Mouse (Mus musculus): ENCODE measurements around the gene Shmt2. TPM values are rescaled to one million over a fixed set of nuclear protein-coding genes. Genes with fewer than 3 reads are reported as not detected.
A peak's percentile ranks its signal among the peaks of the same experiment; 100 is the strongest.

The Shmt2 gene
- polyA plus RNA-seq, 1 experiment from 2014 or later, result 133 TPM

- Histone ChIP-seq H3K9ac (peak overlapping the region; percentile 49; the same call in 1 of the 2 replicates), H3K9me3 (replicated peaks) (no peaks in the 10 kb centered on the region), H3K36me3 (peaks cover 42% of the 10 kb centered on the region), H3K4me2 (peak overlapping the region; percentile 49), H3K27me3 (peaks cover 63% of the 10 kb centered on the region), H3K4me1 (replicated peaks) (peaks cover 84% of the 10 kb centered on the region), H3K4me3 (replicated peaks) (peak overlapping the region; percentile 0; the same call in 1 of the 2 replicates), H3K27ac (0 out of 2 replicates have a peak overlapping the region, but pooled peaks have one; percentile 23)
- peak; percentile 47 for ATAC-seq (ENCODE audit: low read depth)
- DNase-seq, result peak; percentile 57
- WGBS (ENCODE audit: insufficient replicate concordance), result 31% methylated on average over 30 of the region's 30 CpGs
Observed at GRCm38 (mm10) chr10:127516576-127517260, 5.5 kb downstream of the Shmt2 start.

GRCm38 (mm10) chr10:127515983-127516459, 6.2 kb downstream of the Shmt2 start:
- peak overlapping the region; percentile 49; the same call in 1 of the 2 replicates for H3K9ac ChIP-seq
- no peak overlapping the region for H3K27ac ChIP-seq
- H3K36me3 ChIP-seq, result peaks cover 42% of the 10 kb centered on the region
- no peak for DNase-seq
- peaks cover 70% of the 10 kb centered on the region for H3K27me3 ChIP-seq
- no peaks in the 10 kb centered on the region for H3K9me3 ChIP-seq (replicated peaks)
- H3K4me3 ChIP-seq (replicated peaks), result peak overlapping the region; percentile 0; the same call in 1 of the 2 replicates
- WGBS (ENCODE audit: insufficient replicate concordance), result 22% methylated on average over 8 of the region's 8 CpGs
- H3K4me1 ChIP-seq (replicated peaks), result peaks cover 79% of the 10 kb centered on the region
- ATAC-seq (ENCODE audit: low read depth), result no peak
- H3K4me2 ChIP-seq, result peak overlapping the region; percentile 49

- ATAC-seq (ENCODE audit: low read depth), result no peak
- no peak for DNase-seq
- peaks cover 76% of the 10 kb centered on the region for H3K27me3 ChIP-seq
- peak overlapping the region; percentile 3; the same call in 1 of the 2 replicates for H3K4me2 ChIP-seq
- H3K9me3 ChIP-seq (replicated peaks), result no peaks in the 10 kb centered on the region
- no peak overlapping the region for H3K27ac ChIP-seq
- no peak overlapping the region for H3K9ac ChIP-seq
- 33% methylated on average over 9 of the region's 9 CpGs for WGBS (ENCODE audit: insufficient replicate concordance)
- no peak overlapping the region for H3K4me3 ChIP-seq (replicated peaks)
- H3K36me3 ChIP-seq, result peaks cover 36% of the 10 kb centered on the region
- peaks cover 73% of the 10 kb centered on the region for H3K4me1 ChIP-seq (replicated peaks)
Observed at GRCm38 (mm10) chr10:127515271-127515982, 6.8 kb downstream of the Shmt2 start.

GRCm38 (mm10) chr10:127514764-127515163, 7.5 kb downstream of the Shmt2 start, which contains the start of gene Ndufa4l2:
Gene Ndufa4l2, plus strand, starts transcription at chr10:127514967.
- 7% methylated on average over 6 of the region's 6 CpGs for WGBS (ENCODE audit: insufficient replicate concordance)
- no peaks in the 10 kb centered on the region for H3K9me3 ChIP-seq (replicated peaks)
- DNase-seq (no peak), ATAC-seq (ENCODE audit: low read depth) (no peak)
- H3K27ac ChIP-seq, result no peak within 1 kb of the TSS
- peak within 1 kb of the TSS; percentile 73 for H3K4me2 ChIP-seq
- H3K27me3 ChIP-seq, result peaks cover 82% of the 10 kb centered on the region
- peaks cover 67% of the 10 kb centered on the region for H3K4me1 ChIP-seq (replicated peaks)
- H3K9ac ChIP-seq, result peak within 1 kb of the TSS; percentile 60
- H3K4me3 ChIP-seq (replicated peaks), result peak within 1 kb of the TSS; percentile 46
- peaks cover 30% of the 10 kb centered on the region for H3K36me3 ChIP-seq

GRCm38 (mm10) chr10:127514111-127514698, 8.0 kb downstream of the Shmt2 start:
- Histone ChIP-seq H3K27ac (no peak overlapping the region), H3K9me3 (replicated peaks) (no peaks in the 10 kb centered on the region), H3K9ac (peak overlapping the region; percentile 60), H3K27me3 (peaks cover 88% of the 10 kb centered on the region), H3K36me3 (peaks cover 24% of the 10 kb centered on the region), H3K4me3 (replicated peaks) (peak overlapping the region; percentile 46), H3K4me1 (replicated peaks) (peaks cover 71% of the 10 kb centered on the region), H3K4me2 (peak overlapping the region; percentile 73)
- ATAC-seq (ENCODE audit: low read depth) (no peak), DNase-seq (no peak)
- 6% methylated on average over 13 of the region's 13 CpGs for WGBS (ENCODE audit: insufficient replicate concordance)

DNA sequence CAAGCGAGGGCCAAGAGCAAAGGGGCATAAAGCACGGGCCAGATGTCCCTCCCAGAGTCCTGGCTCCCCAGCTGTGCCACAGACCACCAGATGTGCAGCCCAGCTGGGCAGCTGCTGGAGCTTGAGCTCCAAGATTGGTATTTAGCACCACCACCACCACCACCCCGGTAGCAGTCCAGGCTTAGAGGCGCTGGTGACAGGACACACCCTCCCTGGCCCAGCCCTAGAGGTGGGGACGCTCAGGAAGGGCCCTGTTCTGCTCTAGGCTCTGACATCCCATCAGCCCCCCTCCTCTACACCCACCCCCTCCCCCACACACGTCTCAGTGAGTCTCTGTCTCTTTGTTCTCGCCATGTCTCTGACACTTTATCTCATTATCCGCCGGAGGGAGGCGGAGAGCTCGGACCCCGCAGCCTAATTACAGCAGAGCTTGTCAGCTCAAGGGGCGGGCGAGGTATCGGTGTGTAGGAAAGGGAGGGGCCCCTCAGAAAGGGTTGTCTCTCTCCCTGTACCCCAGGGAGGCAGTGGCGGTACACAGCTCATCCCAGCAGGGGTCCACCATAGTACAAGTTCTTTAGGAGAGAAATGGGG, 8.6 kb downstream of the Shmt2 start:
- DNase-seq, result peak; percentile 51
- Histone ChIP-seq H3K4me3 (replicated peaks) (peak overlapping the region; percentile 46), H3K27ac (no peak overlapping the region), H3K36me3 (peaks cover 18% of the 10 kb centered on the region), H3K9me3 (replicated peaks) (no peaks in the 10 kb centered on the region), H3K9ac (peak overlapping the region; percentile 60), H3K4me2 (peak overlapping the region; percentile 73), H3K27me3 (peaks cover 94% of the 10 kb centered on the region), H3K4me1 (replicated peaks) (peaks cover 78% of the 10 kb centered on the region)
- peak; percentile 56 for ATAC-seq (ENCODE audit: low read depth)
- 1% methylated on average over 16 of the region's 16 CpGs for WGBS (ENCODE audit: insufficient replicate concordance)

DNA sequence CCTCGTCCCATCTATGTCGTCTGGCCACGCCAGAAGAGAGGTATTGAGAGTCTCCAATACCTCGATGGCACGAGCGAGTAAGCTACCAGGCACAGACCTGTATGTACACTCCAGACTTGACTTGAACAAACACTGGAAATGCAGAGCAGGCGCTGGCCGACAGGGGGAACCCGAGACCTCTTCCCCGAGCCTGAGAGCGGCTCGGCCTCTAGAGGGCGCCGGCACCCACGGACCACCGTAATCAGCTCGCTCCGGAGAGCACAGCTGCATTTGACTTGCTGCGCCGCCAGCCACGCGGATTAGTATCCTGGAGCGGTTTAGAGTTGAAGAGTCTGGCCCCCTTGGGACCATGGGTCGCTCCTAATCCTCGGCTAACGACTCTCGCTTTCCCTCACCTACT, 9.4 kb downstream of the Shmt2 start:
- WGBS (ENCODE audit: insufficient replicate concordance), result under 1% methylated on average over 27 of the region's 27 CpGs
- Histone ChIP-seq H3K27me3 (peaks cover 97% of the 10 kb centered on the region), H3K4me1 (replicated peaks) (peaks cover 78% of the 10 kb centered on the region), H3K27ac (peak overlapping the region; percentile 36; the same call in 1 of the 2 replicates), H3K9ac (peak overlapping the region; percentile 60), H3K36me3 (peaks cover 10% of the 10 kb centered on the region), H3K9me3 (replicated peaks) (no peaks in the 10 kb centered on the region), H3K4me3 (replicated peaks) (peak overlapping the region; percentile 46), H3K4me2 (peak overlapping the region; percentile 73)
- peak; percentile 85 for DNase-seq
- ATAC-seq (ENCODE audit: low read depth), result peak; percentile 55

GRCm38 (mm10) chr10:127512307-127512666, 10.0 kb downstream of the Shmt2 start:
- Histone ChIP-seq H3K4me2 (peak overlapping the region; percentile 73), H3K27ac (no peak overlapping the region), H3K27me3 (peaks cover 97% of the 10 kb centered on the region), H3K4me1 (replicated peaks) (peaks cover 73% of the 10 kb centered on the region), H3K9me3 (replicated peaks) (no peaks in the 10 kb centered on the region), H3K9ac (no peak overlapping the region; the same call in 1 of the 2 replicates), H3K36me3 (peaks cover 5% of the 10 kb centered on the region), H3K4me3 (replicated peaks) (peak overlapping the region; percentile 52)
- DNase-seq (no peak), ATAC-seq (ENCODE audit: low read depth) (no peak)
- 4% methylated on average over 7 of the region's 7 CpGs for WGBS (ENCODE audit: insufficient replicate concordance)

- peak overlapping the region; percentile 50 for H3K9ac ChIP-seq
- no peak for DNase-seq
Observed at GRCm38 (mm10) chr10:127511634-127512306, 10.5 kb downstream of the Shmt2 start.

DNA sequence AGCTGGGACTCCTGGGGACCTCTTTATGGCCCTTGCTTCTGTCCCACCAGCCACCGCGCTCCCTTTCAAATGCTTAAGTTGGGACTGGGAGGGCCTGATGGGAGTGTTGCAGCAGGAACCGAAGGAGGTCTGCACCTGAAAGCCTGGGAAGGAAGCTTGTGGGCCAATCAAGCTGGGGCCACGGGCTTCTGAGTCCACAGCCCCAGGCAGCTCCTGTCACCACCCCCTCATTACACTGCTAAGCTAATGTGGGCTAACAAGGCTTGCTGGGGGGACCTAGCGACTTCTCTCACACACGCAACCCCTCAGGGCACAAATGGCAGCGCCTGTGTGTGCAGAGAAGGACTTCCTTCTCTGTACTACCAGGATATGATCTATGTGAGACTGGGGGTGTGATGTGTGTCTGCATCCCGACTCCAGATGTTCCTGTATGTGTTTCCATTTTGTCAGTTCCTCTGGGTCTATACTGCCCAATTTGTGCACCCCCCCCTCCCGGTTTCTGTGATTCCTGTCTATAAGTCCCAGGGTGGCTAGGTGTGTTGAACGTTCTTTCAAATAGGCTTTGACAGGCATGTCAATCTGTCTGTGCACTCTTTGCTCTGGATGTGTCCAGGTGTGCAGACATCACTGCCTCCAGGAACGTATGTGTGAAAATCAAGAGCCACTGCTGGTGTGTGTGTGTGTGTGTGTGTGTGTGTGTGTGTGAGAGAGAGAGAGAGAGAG, 11.2 kb downstream of the Shmt2 start:
- Histone ChIP-seq H3K27ac (no peak overlapping the region), H3K27me3 (peaks cover 99% of the 10 kb centered on the region), H3K36me3 (no peaks in the 10 kb centered on the region), H3K9me3 (replicated peaks) (no peaks in the 10 kb centered on the region), H3K4me2 (peak overlapping the region; percentile 73), H3K9ac (peak overlapping the region; percentile 50; the same call in 1 of the 2 replicates), H3K4me1 (replicated peaks) (peaks cover 60% of the 10 kb centered on the region), H3K4me3 (replicated peaks) (no peak overlapping the region; the same call in 1 of the 2 replicates)
- 9% methylated on average over 11 of the region's 11 CpGs for WGBS (ENCODE audit: insufficient replicate concordance)
- DNase-seq (no peak), ATAC-seq (ENCODE audit: low read depth) (no peak)

More at GRCm38 (mm10) chr10:127511634-127512306, 10.5 kb downstream of the Shmt2 start:
- Histone ChIP-seq H3K4me2 (peak overlapping the region; percentile 73), H3K27ac (no peak overlapping the region), H3K36me3 (no peaks in the 10 kb centered on the region), H3K9me3 (replicated peaks) (no peaks in the 10 kb centered on the region), H3K4me3 (replicated peaks) (peak overlapping the region; percentile 52), H3K27me3 (peaks cover 98% of the 10 kb centered on the region), H3K4me1 (replicated peaks) (peaks cover 68% of the 10 kb centered on the region)
- 3% methylated on average over 43 of the region's 46 CpGs for WGBS (ENCODE audit: insufficient replicate concordance)
- ATAC-seq (ENCODE audit: low read depth), result no peak

Data from liver, embryonic 13.5 days (tissue).